Mouse (Mus musculus) right cerebral cortex, postnatal 10 days (tissue): ENCODE results near the gene Zfp800.

Experiments used
- DNase-seq, 2 experiments: peaks; one replicate each; pipeline ENCODE4 v3.0.0; 2021; ENCODE audit warnings: low spot score in 2 of 2

Zfp800 gene

GRCm38 (mm10) chr6:28203454-28203853 lies 194.4 kb downstream of the Zfp800 start:
- DNase-seq: peak in 1 of 2 experiments; percentile 17

- DNase-seq: peak in 1 of 2 experiments; percentile 11
These were observed 195.0 kb downstream of the Zfp800 start for GRCm38 (mm10) chr6:28202833-28203232.

- no peak for DNase-seq
These were observed 203.9 kb downstream of the Zfp800 start for GRCm38 (mm10) chr6:28193901-28194300.

- no peak for DNase-seq
These were observed 205.9 kb downstream of the Zfp800 start for GRCm38 (mm10) chr6:28191935-28192334.
